Mouse (Mus musculus) lung, postnatal 10 days (tissue): Measurements from ENCODE around the gene Rgmb.

ENCODE experiments used
- DNase-seq: peaks from one replicate; pipeline ENCODE4 v3.0.0; 2021

The Rgmb gene

DNA sequence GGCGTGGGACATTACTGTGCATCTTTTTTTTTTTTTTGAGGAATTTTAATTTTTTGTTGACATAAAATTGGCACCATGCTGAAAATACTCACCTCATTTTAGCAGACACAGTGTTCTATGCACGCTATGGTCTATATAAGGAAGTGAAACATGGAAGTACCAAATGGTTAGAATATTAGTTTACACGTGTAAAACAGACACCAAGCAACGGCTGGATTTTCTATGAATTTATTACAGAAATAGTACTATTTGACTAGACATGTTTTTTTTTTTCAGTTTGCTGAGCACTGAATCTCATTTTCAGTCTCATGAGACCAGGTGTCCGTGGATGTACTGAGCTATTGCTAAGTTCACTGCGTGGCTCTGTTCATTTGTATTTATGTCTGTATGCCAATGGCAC is 56.9 kb downstream of the Rgmb start:
- DNase-seq, result no peak

DNA sequence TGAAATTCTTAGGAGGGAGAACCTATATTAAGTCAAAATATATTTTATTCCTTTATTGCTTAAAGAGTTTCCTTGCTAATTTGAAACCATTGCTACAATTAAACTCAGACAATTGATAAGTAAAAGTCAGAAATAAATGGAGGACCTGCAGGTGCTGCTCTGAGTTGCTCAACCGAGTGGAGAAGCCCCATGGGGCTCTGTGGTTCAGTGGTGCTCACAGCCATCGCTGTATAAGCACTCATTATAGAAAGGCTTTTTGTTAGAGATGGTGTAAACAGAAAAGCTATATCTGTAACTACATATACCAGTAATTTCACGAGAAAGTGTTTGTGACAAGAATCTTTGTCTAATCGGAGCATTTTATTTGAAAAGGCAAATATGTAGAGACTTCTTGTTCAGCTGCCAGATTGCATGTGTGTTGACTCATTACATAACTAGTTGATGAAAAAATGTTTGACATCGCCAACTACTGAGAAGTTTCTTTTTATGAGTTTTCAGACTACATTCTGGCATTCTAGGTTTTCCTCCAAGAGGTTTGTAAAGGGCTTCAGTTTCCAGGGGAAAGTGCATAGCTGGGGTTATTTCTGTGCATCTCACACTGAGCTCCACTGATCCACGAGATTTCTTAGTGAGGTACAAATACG is 61.6 kb downstream of the Rgmb start:
- DNase-seq, result no peak

DNA sequence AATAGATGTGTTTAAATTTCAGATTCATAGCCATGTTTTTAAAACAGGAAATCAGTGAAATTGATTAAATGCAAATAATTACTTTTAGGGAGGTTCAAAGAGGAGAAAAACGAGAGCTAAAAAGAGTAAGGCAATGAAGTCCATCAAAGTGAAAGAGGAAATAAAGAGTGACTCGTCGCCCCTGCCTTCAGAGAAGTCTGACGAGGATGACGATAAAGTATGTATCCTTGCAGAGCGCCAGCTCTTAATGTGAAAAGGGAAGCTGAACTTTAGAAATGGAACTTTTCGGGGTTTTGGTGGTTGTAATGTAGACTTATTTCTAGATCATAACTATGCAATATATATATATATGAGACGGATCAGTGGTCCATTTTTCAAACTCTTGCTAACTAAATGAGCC is 69.6 kb downstream of the Rgmb start:
- no peak for DNase-seq
